Mouse (Mus musculus) cerebellum, adult (tissue): ENCODE measurements around the gene Smim13.
A peak's percentile ranks its signal among the peaks of the same experiment; 100 is the strongest.
"Not testable (repeated sequence)": the region's sequence is repeated elsewhere in the genome, so short reads cannot be mapped to it uniquely, and the experiment has no call there.

Experiments used
- ATAC-seq: cut with Nextera tagmentation; 2 replicates; pipeline ENCODE4 v1.9.2; 2017; ENCODE audit warnings: mild to moderate bottlenecking, moderate library complexity, mixed read lengths; ENCODE audit not compliant: insufficient number of reproducible peaks, low FRiP score, low TSS enrichment

Smim13 gene

GRCm38 (mm10) chr13:41249538-41250317, at the start of gene Smim13:
Smim13 (plus strand) TSS chr13:41249844.
- ATAC-seq, result peak; percentile 98

- ATAC-seq, result 0 out of 2 replicates have a peak, but pooled peaks have one; percentile 23
These were observed 48.8 kb upstream of the Smim13 start for GRCm38 (mm10) chr13:41200861-41201260.

GRCm38 (mm10) chr13:41203289-41203688, 46.4 kb upstream of the Smim13 start:
- no peak for ATAC-seq

GRCm38 (mm10) chr13:41203691-41204090, 46.0 kb upstream of the Smim13 start:
- ATAC-seq, result no peak

GRCm38 (mm10) chr13:41205568-41205967, 44.1 kb upstream of the Smim13 start:
- ATAC-seq, result not testable (repeated sequence)

- no peak for ATAC-seq
These were observed 43.4 kb upstream of the Smim13 start for GRCm38 (mm10) chr13:41206241-41206640.

GRCm38 (mm10) chr13:41211276-41211675, 38.4 kb upstream of the Smim13 start:
- ATAC-seq, result no peak

- ATAC-seq, result no peak
These were observed 36.9 kb upstream of the Smim13 start for GRCm38 (mm10) chr13:41212558-41213322.

GRCm38 (mm10) chr13:41215669-41216068, 34.0 kb upstream of the Smim13 start:
- no peak for ATAC-seq

GRCm38 (mm10) chr13:41216236-41216635, 33.4 kb upstream of the Smim13 start:
- no peak for ATAC-seq

GRCm38 (mm10) chr13:41219056-41219455, 30.6 kb upstream of the Smim13 start:
- no peak for ATAC-seq

GRCm38 (mm10) chr13:41219687-41220303, 29.8 kb upstream of the Smim13 start:
- no peak for ATAC-seq

- peak; percentile 18; the same call in 1 of the 2 replicates for ATAC-seq
These were observed 29.3 kb upstream of the Smim13 start, which contains the start of gene Elovl2 for GRCm38 (mm10) chr13:41220304-41220834. Elovl2 (minus strand) TSS chr13:41220405.

- no peak for ATAC-seq
These were observed 23.1 kb upstream of the Smim13 start for GRCm38 (mm10) chr13:41226513-41226912.

- ATAC-seq, result no peak
These were observed 21.6 kb upstream of the Smim13 start for GRCm38 (mm10) chr13:41228060-41228459.

- ATAC-seq, result no peak
These were observed 19.4 kb upstream of the Smim13 start for GRCm38 (mm10) chr13:41230256-41230655.

- ATAC-seq, result no peak
These were observed 18.2 kb upstream of the Smim13 start for GRCm38 (mm10) chr13:41231389-41231983.

GRCm38 (mm10) chr13:41232209-41232608, 17.4 kb upstream of the Smim13 start:
- no peak for ATAC-seq

GRCm38 (mm10) chr13:41233241-41233640, 16.4 kb upstream of the Smim13 start:
- ATAC-seq, result no peak

- ATAC-seq, result no peak
These were observed 14.5 kb upstream of the Smim13 start for GRCm38 (mm10) chr13:41235181-41235580.
